Mouse (Mus musculus): Measurements from ENCODE around the gene Kdm7a. TPM values are rescaled to one million over a fixed set of nuclear protein-coding genes. Genes with fewer than 3 reads are reported as not detected.

The Kdm7a gene
- polyA plus RNA-seq (2014; fragmentation: Illumina TruSeq; extraction: RNeasy Lipid Tissue Mini Kit (QIAGEN cat#74804); ENCODE audit: low read depth, low replicate concordance): 47.1 TPM

DNA sequence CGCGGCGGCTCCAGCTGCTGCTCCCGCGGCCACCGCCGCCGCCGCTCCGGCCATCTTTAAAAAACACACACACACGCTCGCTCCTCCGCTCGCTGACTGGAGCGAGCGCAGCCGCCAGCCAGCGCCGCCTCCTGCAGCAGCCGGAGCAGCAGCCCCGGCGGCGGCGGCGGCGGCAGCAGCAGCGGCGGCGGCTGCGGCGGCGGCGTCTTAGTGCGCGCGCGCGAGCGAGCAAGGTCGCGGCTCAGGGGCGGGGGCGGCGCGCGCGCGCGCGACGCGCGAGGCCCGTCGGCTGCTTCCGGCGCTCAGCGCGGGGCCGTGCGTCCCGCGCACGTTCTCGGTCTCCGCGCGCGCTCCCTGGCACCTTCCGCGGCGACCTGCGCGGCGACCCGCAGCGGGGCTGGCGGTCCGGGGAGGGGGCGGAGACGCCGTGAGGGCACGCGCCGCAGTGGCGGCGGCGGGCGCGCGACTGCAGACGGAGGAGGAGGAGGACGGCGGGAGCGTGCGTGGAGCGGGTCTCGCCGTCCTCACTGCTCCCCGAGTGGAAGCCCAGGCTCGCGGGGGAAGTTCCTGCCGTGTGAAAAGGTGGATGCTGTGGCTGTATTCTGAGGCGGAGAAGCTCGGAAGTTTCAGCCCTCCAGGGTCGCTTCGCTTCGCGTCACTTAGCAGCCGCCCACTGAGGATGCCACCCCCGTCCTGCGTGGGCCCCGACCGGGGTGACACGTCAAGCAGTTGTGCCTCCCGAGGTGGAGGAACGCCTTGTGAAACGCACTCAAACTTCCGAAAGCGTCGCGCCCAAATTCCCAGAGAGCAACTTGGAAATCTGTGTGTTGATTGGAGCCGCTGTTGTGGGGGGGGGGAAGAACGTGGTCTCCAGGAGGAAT, at the start of gene Kdm7a:
Gene Kdm7a, minus strand, starts transcription at position 209 of the 881 bp plus-strand sequence.

DNA sequence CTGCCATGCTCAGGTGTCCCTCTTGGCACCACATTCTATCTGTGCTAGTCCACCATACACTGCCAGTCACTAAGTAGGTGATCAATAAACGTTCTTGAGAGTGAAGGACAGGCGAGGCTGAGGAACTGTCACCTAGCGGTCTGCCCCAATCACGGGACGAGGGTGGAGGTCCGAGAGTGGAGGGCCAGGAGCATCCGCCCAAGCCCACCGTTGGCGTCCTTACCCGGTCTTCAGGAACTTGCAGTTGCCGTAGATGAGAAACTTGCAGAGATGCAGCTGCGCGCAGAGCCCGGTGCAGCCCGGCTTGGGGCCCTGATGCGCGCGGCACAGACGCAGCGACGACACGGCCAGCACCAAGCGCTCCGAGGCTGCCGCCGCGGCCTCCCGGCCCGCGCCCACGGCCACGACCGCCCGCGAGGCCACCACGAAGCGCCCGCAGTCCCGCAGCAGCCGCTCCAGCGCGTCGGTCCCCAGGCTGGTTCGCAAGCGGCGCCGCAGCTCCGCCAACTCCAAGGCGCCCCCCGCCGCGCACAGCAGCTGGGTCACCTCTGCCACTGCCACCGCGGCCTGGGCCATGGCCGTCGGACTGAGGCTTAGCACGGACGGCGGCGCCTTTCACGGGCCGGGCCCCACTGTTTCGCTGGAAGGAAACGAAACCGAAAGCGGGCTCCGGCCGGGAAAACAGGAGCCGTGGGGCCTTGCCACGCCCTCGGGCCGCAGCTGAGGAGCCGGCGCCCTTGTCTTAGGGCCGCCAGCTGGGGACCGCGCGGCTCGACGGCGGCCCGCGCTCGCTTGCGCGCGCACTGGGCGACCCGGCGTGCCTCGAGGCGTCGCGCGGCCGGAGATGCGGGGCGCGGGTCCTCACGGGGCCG, 88.8 kb downstream of the Kdm7a start, which contains the start of gene Parp12:
Gene Parp12, minus strand, starts transcription at position 766 of the 872 bp plus-strand sequence.

Other genes starting within 250 kb of the Kdm7a start
- gene Parp12, start 88.4 kb downstream of the Kdm7a start, polyA plus RNA-seq (2014; fragmentation: Illumina TruSeq; extraction: RNeasy Lipid Tissue Mini Kit (QIAGEN cat#74804); ENCODE audit: low read depth, low replicate concordance): 40.1 TPM
- gene Slc37a3, start 170.9 kb upstream of the Kdm7a start, polyA plus RNA-seq (2014; fragmentation: Illumina TruSeq; extraction: RNeasy Lipid Tissue Mini Kit (QIAGEN cat#74804); ENCODE audit: low read depth, low replicate concordance): 25.4 TPM
- not detected for gene Rab19, start 174.4 kb upstream of the Kdm7a start, polyA plus RNA-seq (2014; fragmentation: Illumina TruSeq; extraction: RNeasy Lipid Tissue Mini Kit (QIAGEN cat#74804); ENCODE audit: low read depth, low replicate concordance)
- 47.9 TPM for gene Mkrn1, start 213.7 kb upstream of the Kdm7a start, polyA plus RNA-seq (2014; fragmentation: Illumina TruSeq; extraction: RNeasy Lipid Tissue Mini Kit (QIAGEN cat#74804); ENCODE audit: low read depth, low replicate concordance)